Mouse (Mus musculus) layer of hippocampus, postnatal 10 days (tissue): ENCODE measurements around the gene Gm5286. TPM values are rescaled to one million over a fixed set of nuclear protein-coding genes. Genes with fewer than 3 reads are reported as not detected.
"Not testable (repeated sequence)": the region's sequence is repeated elsewhere in the genome, so short reads cannot be mapped to it uniquely, and the experiment has no call there.

Experiments
- DNase-seq, 2 experiments: peaks; one replicate each; pipeline ENCODE4 v3.0.0; 2021; ENCODE audit warnings: low spot score in 2 of 2
- long read RNA-seq: library from polyadenylated mRNA; stranded (forward); transcript quantifications from one replicate; pipeline ENCODE4 v2.0.0, GENCODE M21; 2023
- total RNA-seq, 2 experiments: library from RNA; stranded (reverse); gene quantifications; 2 replicates each; pipeline ENCODE4 v1.2.3; 2021

The Gm5286 gene
- total RNA-seq, result not detected
- long read RNA-seq, result 0 reads

GRCm38 (mm10) chr3:94196414-94196813 lies at the start of gene Gm5286:
TSS of gene Gm5286 (plus strand) at chr3:94196714.
- DNase-seq, result not testable (repeated sequence)

GRCm38 (mm10) chr3:94167351-94167750 lies 29.2 kb upstream of the Gm5286 start:
- not testable (repeated sequence) for DNase-seq

GRCm38 (mm10) chr3:94178093-94178492 lies 18.4 kb upstream of the Gm5286 start, which contains the start of gene Gm10696:
TSS of gene Gm10696 (minus strand) at chr3:94178193.
- DNase-seq, result not testable (repeated sequence)

Other genes starting within 250 kb of the Gm5286 start
- gene Tdpoz5, start 235.4 kb upstream of the Gm5286 start, total RNA-seq, result not detected
- gene Gm9125, start 141.8 kb upstream of the Gm5286 start, total RNA-seq, result not detected
- not detected for gene Gm10697, start 124.1 kb upstream of the Gm5286 start, total RNA-seq
- gene Gm10696, start 18.5 kb upstream of the Gm5286 start, total RNA-seq, result not detected
- not detected for gene Gm4778, start 67.3 kb downstream of the Gm5286 start, total RNA-seq
- gene Them4, start 113.4 kb downstream of the Gm5286 start, total RNA-seq, result 10 to 100 TPM; 27.9 to 33.4 TPM
- not detected for gene Them5, start 145.4 kb downstream of the Gm5286 start, total RNA-seq
- gene C2cd4d, start 165.7 kb downstream of the Gm5286 start, total RNA-seq, result under 1 TPM in 1 of 2 experiments, not detected in 1; 0.46 TPM
- gene Rorc, start 176.1 kb downstream of the Gm5286 start, total RNA-seq, result under 1 TPM; 0.16 to 0.62 TPM
- gene Lingo4, start 201.8 kb downstream of the Gm5286 start, total RNA-seq, result 1 to 10 TPM; 1.3 to 1.5 TPM
- gene Tdrkh, start 216.6 kb downstream of the Gm5286 start, total RNA-seq, result 10 to 100 TPM; 43.9 to 47.7 TPM
- gene Mrpl9, start 246.6 kb downstream of the Gm5286 start, total RNA-seq, result 10 to 100 TPM; 45.3 to 48.8 TPM
- gene Oaz3, start 247.2 kb downstream of the Gm5286 start, total RNA-seq, result not detected